Mouse (Mus musculus): Measurements from ENCODE around the gene Lacc1.
A peak's percentile ranks its signal among the peaks of the same experiment; 100 is the strongest.
"Not testable (repeated sequence)": the region's sequence is repeated elsewhere in the genome, so short reads cannot be mapped to it uniquely, and the experiment has no call there.

Gene Lacc1

GRCm38 (mm10) chr14:77036226-77037046 lies at the start of gene Lacc1, which contains the start of gene Ccdc122:
TSS of gene Lacc1 (minus strand) at chr14:77036904.
TSS of gene Ccdc122 (plus strand) at chr14:77036772.
- DNase-seq = peak; percentile 57

- no peak for DNase-seq
Measured at GRCm38 (mm10) chr14:77081248-77081647, 44.5 kb upstream of the Lacc1 start.

DNA sequence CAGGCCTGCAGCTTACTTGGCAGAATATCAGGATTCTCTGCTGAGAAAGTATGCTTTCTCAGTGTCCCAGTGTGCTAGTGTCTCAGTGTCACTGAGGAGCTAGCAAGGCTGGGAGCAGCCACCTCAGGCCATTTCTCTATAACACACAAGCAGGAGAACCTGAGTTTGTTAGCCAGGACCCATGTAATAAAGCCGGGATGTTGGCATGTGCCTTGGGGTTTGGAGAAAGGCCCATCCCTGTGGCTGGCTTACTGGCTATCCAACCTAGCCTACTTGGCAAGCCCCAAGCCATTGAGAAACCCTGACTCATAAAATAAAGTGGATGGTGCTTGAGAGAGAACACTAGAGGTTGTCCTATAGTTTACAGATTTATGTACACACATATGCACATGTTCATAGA lies 32.7 kb upstream of the Lacc1 start:
- DNase-seq = no peak

GRCm38 (mm10) chr14:77053288-77053687 lies 16.6 kb upstream of the Lacc1 start:
- DNase-seq = no peak

GRCm38 (mm10) chr14:77037832-77038425 lies 1.2 kb upstream of the Lacc1 start:
- DNase-seq = peak; percentile 29

- no peak for DNase-seq
Measured at GRCm38 (mm10) chr14:77037330-77037729, 626 bp upstream of the Lacc1 start.

DNA sequence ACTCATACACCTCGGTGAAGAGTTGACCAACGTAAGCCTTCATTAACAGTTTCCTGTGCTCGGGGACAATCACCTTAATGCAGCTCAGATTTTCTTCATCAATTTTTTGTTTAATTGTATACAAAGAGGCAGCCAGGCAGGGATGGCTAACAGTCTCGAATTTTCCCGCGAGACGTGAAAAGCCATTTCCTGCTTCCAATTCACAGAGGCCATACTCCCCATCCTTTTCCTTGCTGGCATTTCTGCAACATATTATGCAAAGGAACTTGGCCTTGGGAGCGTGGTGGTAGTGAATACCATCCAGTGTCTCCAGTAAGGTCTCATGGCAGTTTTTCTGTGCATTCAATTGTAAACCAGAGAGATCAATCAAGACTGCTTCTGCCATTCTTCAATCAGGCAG lies 1.7 kb downstream of the Lacc1 start:
- DNase-seq = no peak

DNA sequence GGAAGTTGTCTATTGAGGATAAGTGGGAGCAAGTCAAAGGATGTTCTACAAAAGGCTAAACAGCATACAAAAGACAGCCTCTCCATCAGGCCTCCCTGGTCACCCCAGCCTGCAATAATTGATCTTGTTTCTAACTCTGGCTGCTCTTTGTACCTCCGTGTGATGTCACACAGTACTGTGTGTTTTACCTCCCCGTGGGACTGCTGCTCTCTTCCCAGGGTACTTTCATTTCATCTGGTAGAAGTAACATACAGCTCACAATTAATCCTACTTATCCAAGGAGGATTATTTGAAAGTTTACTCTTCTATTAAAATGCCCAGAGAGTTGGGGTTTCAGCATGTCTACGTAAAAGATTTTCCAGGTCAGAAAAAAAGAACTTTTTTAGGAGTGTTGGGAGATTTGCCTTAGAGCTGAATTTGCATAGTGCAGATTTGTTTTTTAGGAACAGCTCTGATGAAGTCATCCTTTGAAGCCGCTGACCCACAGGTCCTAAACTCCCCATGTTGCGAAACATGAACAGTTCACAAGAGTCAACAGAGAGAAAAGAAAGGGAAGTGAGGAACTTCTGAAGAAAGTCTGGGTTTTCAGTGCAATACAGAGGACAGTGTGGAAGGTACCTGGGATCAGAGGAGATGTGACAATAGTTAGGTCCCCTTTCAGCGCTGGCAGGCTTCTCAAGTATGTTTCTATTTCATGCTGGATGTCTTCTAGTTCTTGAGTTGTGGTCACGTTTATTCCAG lies 2.4 kb downstream of the Lacc1 start:
- DNase-seq = no peak

GRCm38 (mm10) chr14:77033391-77033790 lies 3.3 kb downstream of the Lacc1 start:
- DNase-seq = no peak

DNA sequence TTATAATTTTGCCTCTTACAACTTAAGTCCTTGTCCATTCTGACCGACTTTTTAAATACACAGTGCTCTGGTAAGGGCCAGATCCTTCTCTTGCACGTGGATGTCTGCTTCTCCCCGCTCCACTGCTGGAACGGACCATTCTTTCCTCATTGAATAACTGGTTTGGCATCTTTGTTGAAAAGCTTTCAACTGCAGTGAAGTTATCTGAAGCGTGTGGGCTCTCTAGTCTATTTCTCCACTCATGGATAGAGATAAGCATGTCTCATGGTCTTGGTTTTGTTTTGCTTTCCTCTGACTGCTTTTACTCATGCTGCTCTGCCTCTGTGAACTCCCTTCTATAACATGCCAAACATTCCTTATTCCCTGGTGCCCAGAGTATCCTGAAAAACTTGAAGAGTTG lies 4.3 kb downstream of the Lacc1 start:
- DNase-seq = no peak

GRCm38 (mm10) chr14:77030808-77031207 lies 5.9 kb downstream of the Lacc1 start:
- no peak for DNase-seq

GRCm38 (mm10) chr14:77029319-77030054 lies 7.2 kb downstream of the Lacc1 start:
- DNase-seq = no peak

GRCm38 (mm10) chr14:77024499-77024898 lies 12.2 kb downstream of the Lacc1 start:
- DNase-seq = no peak

DNA sequence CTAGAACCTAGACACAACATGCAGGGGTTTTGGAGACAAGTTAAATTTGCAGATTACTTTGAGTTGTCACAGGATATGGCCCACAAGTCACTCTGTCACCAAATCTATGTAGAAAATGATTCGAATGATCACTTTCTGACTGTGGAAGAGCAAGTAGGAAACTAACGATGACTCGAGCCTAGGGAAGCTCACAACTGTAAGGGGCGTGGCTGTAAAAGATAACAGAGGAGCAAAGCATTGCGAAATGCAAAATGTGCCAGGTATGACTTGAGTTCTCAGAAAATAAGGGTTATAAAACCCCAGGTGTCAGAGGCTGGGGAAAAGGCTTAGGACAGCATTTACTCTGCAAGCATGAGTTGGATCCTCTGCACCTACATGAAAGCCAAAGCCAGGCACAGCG lies 19.5 kb downstream of the Lacc1 start:
- DNase-seq = no peak

- not testable (repeated sequence) for DNase-seq
Measured at GRCm38 (mm10) chr14:77016783-77017182, 19.9 kb downstream of the Lacc1 start.

GRCm38 (mm10) chr14:77011804-77012203 lies 24.9 kb downstream of the Lacc1 start:
- DNase-seq = peak; percentile 42

- peak; percentile 82 for DNase-seq
Measured at GRCm38 (mm10) chr14:77008238-77008637, 28.5 kb downstream of the Lacc1 start.

DNA sequence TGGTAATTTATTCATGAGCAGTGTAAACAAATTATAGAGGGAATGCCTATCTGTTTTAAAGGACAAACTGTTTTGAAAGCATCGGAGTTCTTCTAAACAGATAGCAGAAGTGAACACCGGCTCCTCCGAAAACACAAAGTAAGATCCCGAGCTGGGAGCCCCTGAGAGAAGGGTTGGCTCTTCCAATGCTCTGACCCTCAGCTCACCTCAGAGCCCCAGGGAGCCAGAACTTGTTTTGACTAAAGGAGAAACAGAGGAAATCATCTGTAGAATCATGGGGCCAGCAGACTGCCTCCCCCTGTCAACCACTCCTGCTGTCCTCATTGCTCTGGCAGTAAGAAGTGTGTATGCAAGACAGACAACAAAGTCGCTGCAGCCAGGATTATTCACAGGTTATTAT lies 31.1 kb downstream of the Lacc1 start:
- no peak for DNase-seq

- peak; percentile 17 for DNase-seq
Measured at GRCm38 (mm10) chr14:77004740-77005139, 32.0 kb downstream of the Lacc1 start.

DNA sequence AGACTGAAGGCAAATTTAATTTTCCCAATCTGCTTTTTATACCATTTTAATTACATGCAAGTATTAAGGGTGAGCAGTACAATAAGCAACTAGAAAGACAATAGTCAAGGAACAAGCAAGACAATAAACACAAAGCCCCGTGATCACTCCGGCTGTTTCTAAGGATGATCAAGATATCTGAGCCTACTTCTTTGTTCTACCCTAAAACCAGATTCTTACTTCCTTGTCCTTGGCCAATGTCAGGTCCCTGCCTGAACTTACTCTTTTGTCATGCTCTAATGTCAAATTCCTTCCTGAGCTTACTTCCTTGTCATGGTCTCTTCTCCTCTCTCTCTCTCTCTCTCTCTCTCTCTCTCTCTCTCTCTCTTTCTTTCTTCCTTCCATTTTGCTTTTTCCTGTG lies 46.4 kb downstream of the Lacc1 start:
- not testable (repeated sequence) for DNase-seq

GRCm38 (mm10) chr14:76981781-76982180 lies 54.9 kb downstream of the Lacc1 start:
- DNase-seq = no peak

DNA sequence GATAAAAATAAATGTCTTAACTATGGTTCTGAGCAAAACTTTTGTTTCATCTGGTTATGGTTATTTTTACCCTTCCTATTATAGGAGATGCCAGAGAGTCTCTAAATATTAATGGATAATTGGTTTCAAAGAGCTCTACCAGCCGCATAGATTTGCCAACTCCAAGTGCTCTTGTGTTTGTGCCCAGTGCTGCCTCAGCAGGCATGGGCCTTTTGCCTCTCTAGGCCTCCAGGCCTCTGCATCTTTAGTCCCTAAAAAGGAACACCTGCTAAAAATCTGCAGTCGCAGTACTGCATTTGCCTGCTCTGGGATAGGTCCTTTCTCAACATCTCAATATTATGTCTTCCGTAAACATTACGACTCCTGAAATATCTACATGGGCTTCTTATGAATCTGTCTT lies 55.5 kb downstream of the Lacc1 start:
- no peak for DNase-seq

DNA sequence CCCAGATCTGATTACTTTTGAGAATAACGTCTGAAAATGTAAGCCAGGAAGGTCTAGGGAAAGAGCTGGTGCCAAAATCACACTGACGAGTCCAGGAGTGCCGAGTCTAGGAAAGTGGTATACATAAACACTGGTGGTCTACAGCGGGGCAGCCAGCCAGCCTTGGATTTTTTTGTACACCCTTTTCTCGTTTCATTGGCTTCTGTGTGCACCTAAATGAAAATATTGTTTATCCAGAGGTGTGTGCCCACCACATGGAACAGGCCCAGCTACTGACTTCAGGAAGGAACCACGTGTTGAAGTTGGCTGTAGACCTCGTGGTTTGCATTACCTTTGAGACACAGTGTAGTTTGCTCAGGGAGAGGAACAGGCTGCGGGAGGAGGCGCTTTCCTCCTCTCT lies 57.1 kb downstream of the Lacc1 start:
- DNase-seq = no peak

Measured in right cerebral cortex, adult 18-20 months (tissue).